Mouse (Mus musculus) megakaryocyte, adult 5-6 weeks (primary cell): ENCODE data around the gene Trmt1l. TPM values are rescaled to one million over a fixed set of nuclear protein-coding genes. Genes with fewer than 3 reads are reported as not detected.

Experiments used
- ATAC-seq: 2 replicates; pipeline ENCODE4 v1.8.0; 2016; ENCODE audit warnings: mild to moderate bottlenecking, inconsistent platforms; ENCODE audit not compliant: poor library complexity, severe bottlenecking
- total RNA-seq, 2 experiments: library from RNA; stranded (forward) in 1 of 2; stranded (reverse) in 1 of 2; fragments of 153-499, 151-499 nt in 1 of 2; fragments of 221-1000, 200-1000 nt in 1 of 2; gene quantifications; 2 replicates each; pipeline versions ENCODE4 v1.2.3 to v1.2.4; 2015 to 2017

Trmt1l gene
- total RNA-seq, 2 experiments from 2014 or later, result 20.9 to 40.4 TPM

- no peak for ATAC-seq
Measured at GRCm38 (mm10) chr1:151493826-151494225, 65.5 kb downstream of the Trmt1l start.

- ATAC-seq, result no peak
Measured at GRCm38 (mm10) chr1:151494711-151495110, 66.4 kb downstream of the Trmt1l start.

DNA sequence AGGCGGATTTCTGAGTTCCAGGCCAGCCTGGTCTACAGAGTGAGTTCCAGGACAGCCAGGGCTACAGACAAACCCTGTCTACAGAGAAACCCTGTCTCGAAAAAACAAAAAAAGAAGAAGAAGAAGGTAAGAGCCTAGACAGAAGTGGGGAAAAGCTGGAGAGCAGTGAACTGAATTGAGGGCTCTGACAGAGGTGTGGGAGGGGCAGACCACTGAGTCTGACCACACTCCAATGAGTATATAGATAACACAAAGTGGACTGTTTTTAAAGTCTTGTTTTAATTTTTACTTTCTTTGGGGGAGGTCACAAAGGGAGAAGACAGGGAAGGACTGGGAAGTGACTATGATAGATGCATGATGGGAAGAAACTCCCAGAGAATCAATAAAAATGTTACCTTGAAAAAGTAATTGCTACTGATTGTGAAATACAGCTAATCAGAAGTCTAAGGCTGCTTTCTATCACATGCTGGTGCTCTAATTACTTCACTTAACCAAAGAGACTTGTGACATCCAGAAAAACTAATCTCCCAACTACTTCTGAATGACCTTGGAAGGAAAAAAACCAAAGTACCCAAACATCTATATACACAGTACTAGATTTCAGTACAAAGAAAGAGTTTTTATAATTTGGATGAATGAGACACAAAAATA is 67.4 kb downstream of the Trmt1l start:
- no peak for ATAC-seq

GRCm38 (mm10) chr1:151497028-151497427 is 68.7 kb downstream of the Trmt1l start:
- ATAC-seq, result peak; percentile 32; the same call in 1 of the 2 replicates

DNA sequence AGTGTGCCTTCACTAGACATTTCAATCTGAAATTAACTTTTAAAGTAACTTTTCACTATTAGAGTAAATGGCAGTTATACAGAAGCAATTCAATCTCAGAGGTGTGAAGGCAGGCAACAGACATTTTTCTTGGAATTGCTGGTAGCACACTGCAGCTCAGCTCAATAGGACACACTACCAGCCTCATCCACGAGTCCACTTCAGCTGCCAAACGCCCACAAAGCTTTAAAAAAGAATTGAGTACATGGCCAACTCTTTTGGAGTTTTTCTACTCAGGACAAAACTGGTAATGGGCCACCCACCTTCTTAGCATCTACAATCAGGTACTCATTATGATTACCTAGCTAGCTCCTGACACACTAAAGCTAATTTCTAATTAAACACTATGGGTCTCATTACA is 69.6 kb downstream of the Trmt1l start:
- no peak for ATAC-seq

DNA sequence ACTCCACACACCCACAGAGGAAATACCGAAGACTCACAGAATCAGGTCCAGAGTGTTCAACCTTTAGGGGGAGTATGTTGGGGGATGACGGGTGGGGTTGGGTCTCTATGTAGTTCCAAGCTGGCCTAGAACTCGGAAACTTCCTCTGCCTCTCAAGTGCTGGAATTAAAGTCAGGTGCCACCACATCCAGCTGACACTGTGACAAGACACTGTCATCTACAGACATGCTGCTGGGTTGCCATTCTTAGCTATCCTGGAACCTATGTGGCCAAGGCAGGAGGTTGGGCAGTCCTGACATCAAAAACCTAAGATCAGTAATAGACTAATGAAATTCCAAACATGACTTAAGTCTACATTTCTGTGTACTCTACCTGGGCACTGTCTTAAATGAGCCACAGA is 70.0 kb downstream of the Trmt1l start:
- ATAC-seq, result no peak

DNA sequence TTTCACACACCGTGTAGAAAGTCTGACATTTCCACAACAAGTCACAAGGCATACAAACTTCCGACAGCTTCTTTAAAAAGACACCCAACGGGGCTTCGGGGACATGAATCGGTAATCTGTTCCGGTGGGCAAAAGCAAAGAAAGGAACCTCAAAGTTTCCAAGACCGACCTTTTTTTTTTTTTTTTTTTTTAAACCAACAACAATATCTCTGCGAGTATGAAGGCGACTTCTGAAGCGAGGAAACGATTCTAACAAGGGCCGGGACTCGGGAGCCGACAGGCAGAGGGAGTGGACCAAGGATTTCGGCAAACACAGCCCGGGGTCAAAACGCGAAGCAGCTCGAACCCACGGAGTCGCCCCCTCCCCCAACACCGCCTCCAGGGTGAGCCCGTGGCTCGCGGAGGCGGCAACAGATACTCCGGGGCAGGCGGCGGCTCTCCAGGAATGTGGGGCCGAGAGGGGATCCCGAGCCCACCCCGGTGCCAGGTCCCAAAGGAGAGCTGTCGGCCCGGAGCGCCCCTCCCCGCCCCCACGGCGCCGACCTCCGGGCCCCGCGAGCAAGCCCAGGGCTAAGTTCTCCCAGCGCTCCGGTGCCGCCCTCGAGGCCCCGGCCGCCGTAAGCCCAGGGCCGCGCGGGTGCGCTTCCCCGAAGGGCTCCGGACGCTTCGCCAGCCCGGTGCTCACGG is 71.6 kb downstream of the Trmt1l start:
- ATAC-seq, result peak; percentile 17

DNA sequence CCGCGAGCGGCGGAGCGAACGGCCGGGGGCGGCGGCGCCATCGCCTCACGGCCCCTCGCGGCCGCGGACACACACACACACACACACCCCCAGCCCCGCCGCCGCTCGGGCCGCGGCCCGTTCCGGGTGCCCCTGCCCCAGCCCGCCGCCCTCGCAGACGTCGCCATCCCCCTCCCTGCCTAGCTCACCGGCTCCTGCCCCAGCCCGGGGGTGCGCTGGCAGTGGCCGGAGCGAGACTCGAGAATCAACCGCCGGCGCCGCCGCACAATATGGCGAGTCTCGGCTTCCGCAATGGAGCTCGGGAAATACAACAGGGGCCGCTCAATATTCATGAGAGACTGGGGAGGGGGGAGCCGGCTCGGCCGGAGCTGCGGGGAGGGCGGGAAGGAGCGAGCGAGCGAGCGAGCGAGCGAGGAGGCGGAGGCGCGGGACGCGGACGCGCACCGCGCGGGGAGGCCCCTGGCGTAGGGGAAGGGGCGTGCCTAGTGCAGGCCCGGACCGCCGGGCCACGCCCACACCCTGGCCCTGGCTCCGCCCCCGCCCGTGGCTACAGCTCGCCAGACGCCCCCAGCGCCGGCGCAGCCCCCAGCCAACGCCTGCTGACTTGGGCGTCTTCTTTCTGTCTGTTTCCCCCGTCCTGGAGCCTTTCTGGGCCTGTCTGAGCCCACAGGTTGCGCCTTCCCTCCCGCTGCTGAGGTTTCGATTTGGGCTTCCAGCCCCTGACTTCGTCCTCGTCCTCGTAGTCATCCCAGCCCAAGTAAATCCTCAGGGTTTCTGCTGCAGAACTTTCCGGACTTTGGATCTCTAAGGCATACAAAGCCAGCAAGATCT is 72.4 kb downstream of the Trmt1l start, which contains the start of gene Rnf2:
Gene Rnf2, minus strand, starts transcription at position 425 of the 831 bp plus-strand sequence.
- ATAC-seq, result peak; percentile 90

Other genes starting within 250 kb of the Trmt1l start
- 0.22 TPM in 1 of 2 replicates, not detected in the other for gene Gm47985, start 246.0 kb upstream of the Trmt1l start, total RNA-seq (2015)
- gene Gm47985, start 246.0 kb upstream of the Trmt1l start, total RNA-seq (2017), result not detected in 2 replicates
- 0.85 TPM in 1 of 2 replicates, not detected in the other for gene Gm8947, start 236.2 kb upstream of the Trmt1l start, total RNA-seq (2015)
- gene Gm8947, start 236.2 kb upstream of the Trmt1l start, total RNA-seq (2017), result 0.18 TPM in 1 of 2 replicates, not detected in the other
- gene Gm47995, start 230.1 kb upstream of the Trmt1l start, total RNA-seq (2015), result not detected in 2 replicates
- 1.1 and 1.6 TPM in 2 replicates for gene Gm47995, start 230.1 kb upstream of the Trmt1l start, total RNA-seq (2017)
- gene 3110040M04Rik, start 224.4 kb upstream of the Trmt1l start, total RNA-seq (2015), result not detected in 2 replicates
- gene 3110040M04Rik, start 224.4 kb upstream of the Trmt1l start, total RNA-seq (2017), result 0.33 TPM in 1 of 2 replicates, not detected in the other
- not detected in 2 replicates for gene Gm47996, start 218.4 kb upstream of the Trmt1l start, total RNA-seq (2015)
- not detected in 2 replicates for gene Gm47996, start 218.4 kb upstream of the Trmt1l start, total RNA-seq (2017)
- gene Ivns1abp, start 84.1 kb upstream of the Trmt1l start, total RNA-seq (2015), result 108 and 109 TPM in 2 replicates
- gene Ivns1abp, start 84.1 kb upstream of the Trmt1l start, total RNA-seq (2017), result 133 and 136 TPM in 2 replicates
- 20.3 and 27.6 TPM in 2 replicates for gene Swt1, start 87 bp upstream of the Trmt1l start, total RNA-seq (2015)
- gene Swt1, start 87 bp upstream of the Trmt1l start, total RNA-seq (2017), result 19.2 and 21.1 TPM in 2 replicates
- 39.1 and 44.5 TPM in 2 replicates for gene Rnf2, start 72.4 kb downstream of the Trmt1l start, total RNA-seq (2015)
- gene Rnf2, start 72.4 kb downstream of the Trmt1l start, total RNA-seq (2017), result 79.0 and 93.8 TPM in 2 replicates
- gene Fam129a, start 142.6 kb downstream of the Trmt1l start, total RNA-seq (2015), result 69.2 and 74.7 TPM in 2 replicates
- gene Fam129a, start 142.6 kb downstream of the Trmt1l start, total RNA-seq (2017), result 147 and 157 TPM in 2 replicates